Mouse (Mus musculus) megakaryocyte-erythroid progenitor cell, adult 5-6 weeks (primary cell): ENCODE results near the gene Pax2. TPM values are rescaled to one million over a fixed set of nuclear protein-coding genes. Genes with fewer than 3 reads are reported as not detected.

Experiments
- ATAC-seq: replicated peaks from 2 replicates; pipeline ENCODE4 v1.8.0; 2016; ENCODE audit warnings: mild to moderate bottlenecking, inconsistent platforms; ENCODE audit not compliant: severe bottlenecking, poor library complexity, low FRiP score, low TSS enrichment
- total RNA-seq, 2 experiments: library from RNA; stranded (forward) in 1 of 2; stranded (reverse) in 1 of 2; fragments of 200-1000, 215-1000 nt in 1 of 2; fragments of >200 nt in 1 of 2; fragmentation: Nextera tagmentation in 1 of 2; gene quantifications; 2 replicates each; pipeline ENCODE4 v1.2.3; 2014 to 2017

The Pax2 gene
- not detected in 2 replicates for total RNA-seq (2014; fragmentation: Nextera tagmentation)
- total RNA-seq (2017), result not detected in 2 replicates

DNA sequence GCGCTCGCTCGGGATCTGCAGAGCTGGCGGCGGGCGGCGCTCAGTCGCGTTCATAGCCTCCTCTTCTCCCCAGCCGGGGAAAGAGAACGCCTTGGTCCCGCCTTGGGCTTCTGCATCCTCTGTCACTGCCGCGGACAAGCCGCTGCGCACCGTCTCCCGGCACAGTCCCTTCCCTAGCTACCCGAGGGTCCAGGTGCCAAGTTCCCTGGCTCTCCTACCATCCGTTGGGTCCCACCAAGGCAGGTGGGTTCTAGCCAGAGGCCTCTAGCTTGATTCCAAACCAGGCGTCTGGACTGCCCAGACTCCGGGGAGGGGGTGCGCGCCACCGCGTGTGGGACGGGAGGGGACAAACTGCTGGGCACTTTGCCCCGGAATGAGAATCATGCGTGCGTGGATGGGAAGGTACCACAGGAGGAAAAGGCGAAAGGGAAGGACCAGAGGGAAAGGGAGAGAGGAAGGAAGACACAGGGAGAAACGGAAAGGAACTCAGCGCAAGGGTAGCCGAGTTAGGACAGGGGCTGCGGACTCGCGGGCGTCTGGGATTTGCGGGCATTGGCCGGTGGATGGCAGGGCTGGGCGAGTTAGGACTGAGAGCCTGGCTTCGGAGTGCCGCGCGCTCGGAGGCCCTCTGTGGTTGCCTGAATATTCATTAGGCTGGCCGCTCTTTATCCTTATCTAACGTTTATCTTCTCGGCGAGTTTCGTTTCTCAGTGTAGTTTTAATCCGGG lies at the start of gene Pax2:
Pax2 (plus strand) TSS at position 353 of the 728 bp plus-strand sequence.
- no peak for ATAC-seq

DNA sequence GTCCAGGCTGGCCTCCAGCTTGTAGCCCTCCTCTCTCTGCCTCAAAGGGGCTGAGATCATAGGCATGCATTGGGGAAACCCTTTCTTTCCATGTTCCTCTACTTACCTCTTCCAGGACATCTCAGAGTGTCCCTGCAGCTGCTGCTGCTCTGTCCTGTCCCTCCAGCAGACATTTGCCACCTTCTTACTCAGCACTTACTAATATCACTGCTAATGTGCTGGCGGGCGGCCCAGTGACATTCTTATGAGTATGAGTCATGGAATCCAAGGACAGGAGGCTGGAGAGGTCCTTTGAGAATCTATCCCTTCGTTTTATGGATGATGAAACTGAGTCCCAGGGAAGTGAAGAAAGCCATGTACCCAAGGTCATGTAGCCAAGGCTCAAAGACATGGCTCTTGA lies 47.0 kb upstream of the Pax2 start:
- no peak for ATAC-seq

DNA sequence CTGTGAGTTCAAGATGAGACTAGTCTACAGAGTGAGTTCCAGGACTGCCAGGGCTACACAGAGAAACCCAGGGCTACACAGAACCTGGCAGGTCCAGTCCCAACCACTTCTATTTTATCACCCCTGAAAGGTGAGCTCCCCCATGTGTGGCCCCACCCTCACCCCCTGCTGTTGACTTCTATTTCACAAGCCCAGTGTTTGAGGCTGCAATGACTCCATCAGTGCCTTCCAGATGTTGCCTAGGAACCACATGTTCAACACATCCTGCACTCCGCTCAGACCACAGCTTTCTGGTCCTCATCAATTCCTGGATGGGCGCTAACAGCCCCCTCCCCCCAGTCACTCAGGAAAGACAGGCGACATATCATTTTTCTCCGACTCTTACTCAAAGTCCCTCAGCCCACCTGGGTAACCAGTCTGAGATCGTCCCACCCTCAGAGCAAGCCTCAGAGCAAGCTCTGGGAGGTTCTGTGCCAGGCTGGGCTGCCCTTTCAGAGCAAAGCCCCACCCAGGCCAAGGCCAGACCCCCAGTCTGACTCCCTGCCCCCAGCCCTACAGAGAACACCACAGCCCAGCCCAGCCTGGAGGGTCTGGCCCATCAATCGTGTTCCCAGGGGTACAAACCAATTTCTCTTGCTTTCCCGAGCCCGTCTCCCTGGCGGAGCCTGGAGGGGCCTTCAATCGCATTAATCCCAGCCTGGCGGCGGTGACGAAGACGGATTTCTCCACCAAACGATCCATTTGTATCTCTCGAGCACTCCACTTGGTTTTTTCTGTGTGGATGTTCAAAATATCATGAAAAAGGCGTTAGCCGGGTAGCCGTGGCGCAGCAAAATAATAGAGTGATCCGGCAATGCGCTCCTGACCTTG lies 38.9 kb upstream of the Pax2 start:
- ATAC-seq, result no peak

GRCm38 (mm10) chr19:44719292-44720193 lies 36.3 kb upstream of the Pax2 start:
- no peak for ATAC-seq

- ATAC-seq, result 0 out of 2 replicates have a peak, but pooled peaks have one; percentile 18
These were observed 35.7 kb upstream of the Pax2 start for GRCm38 (mm10) chr19:44720194-44720521.

DNA sequence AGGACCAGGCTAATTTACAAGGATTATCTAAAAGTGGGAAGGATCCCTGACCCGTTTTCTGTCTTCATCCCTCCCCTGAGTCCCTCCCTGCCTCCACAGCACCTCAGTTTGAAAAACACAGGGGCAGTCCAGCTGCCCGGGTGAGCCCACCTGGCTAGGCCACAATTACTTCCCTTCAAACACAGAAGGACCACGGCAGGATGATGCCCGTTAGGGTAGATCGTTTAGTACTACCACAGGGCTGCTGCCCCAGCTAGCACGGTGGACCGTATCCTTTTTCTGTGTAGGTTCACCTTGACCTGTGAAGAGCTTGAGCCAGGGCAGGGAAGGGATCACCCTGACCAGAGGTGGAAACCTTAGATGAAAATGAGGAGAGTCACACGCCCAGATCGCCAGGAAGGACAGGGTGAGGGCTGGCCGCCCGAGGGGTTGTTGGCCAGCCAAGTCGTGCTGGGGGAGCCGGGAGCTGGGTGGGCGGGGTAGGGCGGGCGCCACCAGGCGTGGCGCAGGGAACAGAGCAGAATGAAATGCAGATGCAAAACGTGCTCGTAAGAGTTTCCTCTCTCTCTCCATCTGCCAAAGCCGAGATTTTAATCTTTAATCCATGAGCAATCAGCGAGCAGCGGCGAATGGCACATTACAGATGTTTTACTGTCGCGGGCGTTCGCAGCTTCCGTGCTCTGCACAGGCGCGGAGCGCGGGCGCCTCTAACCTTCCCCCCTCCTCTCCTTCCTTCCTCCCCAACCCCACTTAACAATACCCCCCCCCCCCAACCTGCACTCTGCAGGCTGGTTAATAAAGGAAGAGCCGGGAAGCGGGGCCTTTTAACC lies 32.0 kb upstream of the Pax2 start:
- no peak for ATAC-seq

DNA sequence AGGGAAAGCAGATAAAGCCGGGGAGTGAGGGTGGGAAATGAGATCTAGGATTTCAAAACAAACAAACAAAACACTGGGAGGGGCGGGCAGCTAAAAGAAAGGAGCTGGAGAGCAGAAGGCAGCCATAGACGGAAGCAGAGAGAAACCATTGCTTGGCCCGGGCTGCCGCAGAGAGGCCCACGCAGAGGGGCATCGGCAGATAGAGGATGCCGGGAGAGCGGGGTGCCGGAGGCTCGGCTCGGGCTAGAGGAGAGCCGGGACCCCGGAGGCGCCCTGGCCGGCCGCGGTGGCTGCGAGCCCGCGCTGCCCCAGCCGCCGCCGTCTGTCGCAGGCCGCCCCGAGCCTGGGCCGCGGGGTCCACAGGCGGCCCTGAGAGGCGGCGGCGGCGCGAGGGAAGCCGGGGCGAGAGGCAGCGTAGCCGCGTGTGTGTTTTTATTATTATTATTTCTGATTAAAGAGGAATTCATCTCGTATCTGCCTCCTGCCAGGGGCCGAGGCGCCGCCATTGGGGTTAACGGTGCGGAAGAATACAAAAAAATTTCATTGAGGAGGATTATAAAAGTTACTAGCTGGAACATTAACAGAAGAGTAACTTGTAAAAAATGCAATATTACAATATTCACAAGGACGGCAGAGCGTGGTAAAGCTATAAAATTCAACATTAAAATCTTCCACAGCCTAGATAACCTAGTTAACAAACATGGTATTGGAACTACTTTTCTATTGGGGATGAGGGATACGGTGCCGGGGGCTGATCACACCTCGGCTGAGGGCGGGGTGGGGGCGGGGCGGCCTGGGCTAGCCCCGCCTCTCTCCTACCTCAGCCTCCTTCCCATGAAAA lies 29.7 kb upstream of the Pax2 start:
- ATAC-seq, result no peak

DNA sequence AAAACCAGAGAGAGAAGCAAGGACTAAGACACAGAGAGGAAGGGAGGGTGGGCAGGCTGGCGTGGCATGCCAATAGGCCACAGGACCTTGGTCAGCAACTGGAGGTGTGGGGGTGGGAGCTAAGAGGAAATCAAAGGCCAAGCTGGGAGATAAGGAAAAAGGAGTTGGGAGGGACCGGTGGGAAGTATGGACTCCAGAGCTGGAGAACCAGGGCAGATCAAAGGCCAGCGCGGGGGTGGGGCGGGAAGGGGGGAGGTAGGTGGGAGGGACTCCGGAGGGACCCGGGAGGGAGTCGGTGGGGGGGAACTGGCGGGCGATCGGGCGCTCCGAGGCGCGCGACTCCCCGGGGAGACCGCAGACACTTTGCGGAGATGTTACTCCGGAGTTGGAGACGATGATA lies 21.7 kb upstream of the Pax2 start:
- ATAC-seq, result no peak

GRCm38 (mm10) chr19:44734682-44735081 lies 21.2 kb upstream of the Pax2 start:
- no peak for ATAC-seq

DNA sequence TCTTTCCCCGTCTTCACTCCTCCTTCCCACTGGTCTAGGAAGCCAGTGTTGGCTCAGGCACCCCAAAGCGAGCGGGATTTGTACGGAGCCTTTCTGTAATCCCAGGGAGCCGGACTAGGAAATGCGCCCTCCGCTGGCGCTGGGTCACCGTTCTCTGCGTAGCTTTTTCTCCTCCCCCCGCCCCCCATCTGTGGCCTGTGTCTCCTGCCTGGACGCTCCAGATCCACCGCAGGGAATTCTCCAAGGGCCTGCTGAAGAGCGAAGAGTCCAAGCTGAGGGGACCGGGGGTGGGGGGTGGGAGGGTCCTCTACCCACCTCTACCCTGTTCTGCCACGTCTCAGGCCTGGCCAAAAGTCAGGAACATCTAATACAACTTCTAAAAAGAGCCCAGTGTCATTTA lies 15.5 kb upstream of the Pax2 start:
- ATAC-seq, result no peak

DNA sequence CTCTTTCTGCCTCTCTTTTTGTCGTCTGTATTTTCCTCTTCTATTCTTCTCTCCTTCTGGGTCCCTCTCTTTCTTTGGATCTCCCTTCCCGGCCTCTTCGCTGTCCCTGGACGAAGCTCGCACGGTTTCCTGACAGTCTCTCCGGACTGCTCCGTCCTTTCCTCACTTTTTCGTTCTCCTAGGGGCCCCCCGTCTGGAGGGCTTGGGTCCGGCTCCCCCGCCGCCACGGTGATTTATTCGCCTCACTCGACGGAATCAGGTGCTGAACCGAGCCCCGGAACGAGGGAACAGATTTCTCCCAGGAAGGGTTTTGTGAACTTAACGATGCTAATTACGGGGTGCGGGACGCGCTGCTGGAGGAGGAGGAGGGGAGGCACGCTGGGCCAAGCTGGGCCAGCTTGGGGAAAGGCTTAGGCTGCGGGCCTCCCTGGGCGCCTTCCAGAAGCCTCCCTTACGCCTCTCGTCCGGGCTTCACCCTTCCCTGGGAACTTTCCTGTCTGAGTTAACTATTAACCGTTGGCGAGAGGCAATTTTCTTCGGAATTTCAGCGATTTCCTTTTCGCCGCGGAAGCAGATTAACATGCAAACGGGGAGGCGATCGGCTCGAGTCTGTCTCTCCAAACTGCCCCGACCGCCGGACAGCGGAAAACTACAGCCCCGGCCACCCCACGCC lies 14.6 kb upstream of the Pax2 start:
- ATAC-seq, result no peak

- no peak for ATAC-seq
These were observed 14.1 kb upstream of the Pax2 start for GRCm38 (mm10) chr19:44741764-44742127.

DNA sequence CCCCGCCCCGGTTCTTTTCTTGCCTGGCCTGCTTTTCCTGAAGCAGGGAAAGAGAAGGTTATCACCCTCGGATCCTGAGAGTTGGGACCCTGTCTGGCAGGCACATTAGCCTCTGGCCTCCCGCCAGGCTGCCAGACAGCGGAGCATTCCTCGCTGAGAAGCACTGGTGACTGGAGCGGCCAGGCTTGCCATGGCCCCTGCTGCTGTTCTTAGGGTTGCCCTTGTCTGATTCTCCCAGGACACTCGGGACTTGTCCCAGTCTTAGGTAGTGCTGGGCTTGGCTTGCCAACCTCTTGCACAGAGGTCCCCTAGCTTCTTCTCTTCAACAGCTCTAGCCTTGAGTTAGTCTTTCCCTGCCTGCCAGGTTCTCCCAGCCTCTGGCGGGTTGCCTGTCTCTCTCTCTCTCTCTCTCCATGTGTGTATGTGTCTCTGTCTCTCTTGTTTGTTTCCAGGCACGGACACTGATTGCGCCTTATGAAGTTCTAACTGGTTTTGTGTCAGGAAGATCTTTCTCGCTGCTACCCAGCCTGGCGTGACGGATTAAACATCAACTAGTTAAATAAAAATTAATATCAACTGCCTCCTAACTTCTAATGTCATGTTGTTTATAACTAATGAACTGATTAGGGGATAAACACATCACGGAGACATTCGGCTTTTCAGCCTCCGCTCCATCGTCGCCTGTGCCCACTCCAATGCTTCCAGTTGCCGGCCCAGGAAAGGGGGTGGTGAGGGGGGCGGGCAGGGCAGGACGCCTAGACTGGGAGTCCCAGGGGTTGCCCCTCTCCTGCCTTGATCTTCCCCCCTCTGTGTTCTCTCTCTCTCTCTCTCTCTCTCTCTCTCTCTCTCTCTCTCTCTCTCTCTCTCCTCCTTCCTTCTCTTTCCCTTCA lies 13.5 kb upstream of the Pax2 start:
- ATAC-seq, result no peak

DNA sequence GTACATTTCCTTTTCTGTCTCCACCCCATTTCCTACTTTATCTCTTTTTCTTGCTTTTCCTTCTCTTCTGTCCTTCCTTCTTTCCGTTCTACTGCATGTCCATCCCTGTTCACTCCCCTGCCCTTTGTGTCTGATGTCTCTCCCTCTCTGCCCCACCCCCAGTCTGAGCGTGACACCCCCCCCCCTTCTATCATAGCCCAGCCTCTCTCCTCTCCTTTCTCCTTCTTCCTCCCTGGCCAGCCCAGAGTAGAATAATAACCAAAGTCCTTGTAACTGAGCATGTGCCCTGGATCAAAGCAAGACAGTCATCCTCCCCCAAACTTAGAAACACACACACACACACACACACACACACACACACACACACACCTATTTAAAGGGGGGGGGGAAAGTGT lies 12.8 kb upstream of the Pax2 start:
- ATAC-seq, result no peak

GRCm38 (mm10) chr19:44743961-44744520 lies 11.8 kb upstream of the Pax2 start:
- ATAC-seq, result no peak

DNA sequence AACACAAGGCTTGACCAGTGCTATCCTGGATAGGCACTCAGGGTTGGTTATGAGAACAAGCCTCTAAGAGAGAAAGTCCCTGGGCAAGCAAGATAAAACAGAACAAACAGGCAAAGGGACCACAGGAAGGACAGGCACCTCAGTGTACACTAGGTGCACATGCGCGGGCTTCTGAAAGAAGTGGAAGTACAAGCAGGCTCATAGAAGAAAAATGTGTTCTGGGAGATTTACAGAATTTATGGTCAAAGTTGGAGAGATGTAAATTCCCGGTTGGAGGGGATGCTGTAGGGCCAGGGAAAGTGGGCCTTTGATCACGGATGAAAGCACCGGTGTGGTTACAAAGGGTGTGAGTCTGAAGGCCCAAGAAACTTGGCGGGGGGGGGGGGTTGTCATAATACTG lies 10.1 kb upstream of the Pax2 start:
- ATAC-seq, result no peak
